Mouse (Mus musculus): ENCODE measurements around the gene Serpina1d. TPM values are rescaled to one million over a fixed set of nuclear protein-coding genes. Genes with fewer than 3 reads are reported as not detected.
"Not testable (repeated sequence)": the region's sequence is repeated elsewhere in the genome, so short reads cannot be mapped to it uniquely, and the experiment has no call there.

Serpina1d gene
- total and polyA plus RNA-seq, 3 experiments, result not detected

DNA sequence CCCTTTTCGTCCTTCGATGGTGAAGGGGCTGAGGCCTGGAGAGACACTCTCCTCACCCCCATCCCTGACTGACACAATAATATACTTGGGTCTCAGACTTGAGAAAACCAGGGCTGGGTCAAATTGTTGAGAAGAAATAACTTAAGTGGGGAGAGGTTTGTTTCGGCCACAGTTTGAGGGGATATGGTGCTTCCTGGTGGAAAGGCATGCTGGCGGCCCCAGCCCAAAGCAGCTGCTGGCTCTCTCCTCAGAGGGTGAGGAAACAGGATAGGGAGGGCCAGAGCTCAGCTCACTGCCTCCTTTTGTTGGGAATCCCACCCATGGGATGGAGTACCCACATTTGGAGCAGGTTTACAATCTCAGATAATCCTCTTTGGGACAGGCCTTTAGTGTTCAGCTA, 37.8 kb downstream of the Serpina1d start:
- H3K4me3 ChIP-seq (replicated peaks in 1 of 3; ENCODE audit: low read depth in 2 of 3, low read length in 2 of 3, poor library complexity in 1 of 3); H3K27me3 ChIP-seq (replicated peaks); H3K27ac ChIP-seq (ENCODE audit: insufficient read depth, low read depth); DNase-seq (ENCODE audit: extremely low read depth); H3K9ac ChIP-seq (ENCODE audit: insufficient read depth, low read depth); in situ Hi-C loops (cut with MboI; ENCODE audit: low pct_ligation_motif_present, low pct_unique_long_range_greater_than_20kb, low sequenced_read_pairs); H3K4me2 ChIP-seq (ENCODE audit: insufficient read depth, low read depth, poor library complexity, severe bottlenecking); H3K4me1 ChIP-seq (ENCODE audit: control insufficient read depth in 1 of 2, insufficient read depth in 2 of 2); H3K79me2 ChIP-seq (replicated peaks; ENCODE audit: control insufficient read depth, extremely low read depth, insufficient read depth, poor library complexity, severe bottlenecking); dilution Hi-C loops (cut with MboI; ENCODE audit: extremely low pct_ligation_motif_present, extremely low pct_unique_long_range_greater_than_20kb, low sequenced_read_pairs); H3K9me3 ChIP-seq (replicated peaks; ENCODE audit: low read length); H3K36me3 ChIP-seq (replicated peaks in 1 of 2; ENCODE audit: control insufficient read depth in 1 of 2, insufficient read depth in 1 of 2, low read length in 1 of 2): not testable (repeated sequence)

DNA sequence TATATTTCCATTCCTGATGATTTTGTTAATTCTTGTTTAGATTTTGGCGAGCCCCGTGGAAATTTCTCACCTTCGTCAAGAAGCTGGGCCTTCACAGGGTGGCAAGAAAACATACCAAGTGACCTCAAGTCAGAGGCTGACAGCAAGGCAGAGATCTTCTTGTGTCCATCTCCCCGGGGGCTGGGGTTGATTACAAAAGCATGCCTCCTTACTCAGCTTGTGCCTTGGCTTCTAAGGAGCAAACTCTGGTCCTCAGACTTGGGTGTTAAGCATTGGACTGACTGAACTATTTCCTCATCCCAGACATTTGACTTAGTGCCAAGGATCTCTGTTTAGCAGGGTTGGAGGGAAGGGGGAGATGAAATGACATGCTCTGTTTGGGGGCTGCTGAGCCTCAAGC, 38.3 kb downstream of the Serpina1d start:
- H3K79me2 ChIP-seq (replicated peaks; ENCODE audit: control insufficient read depth, extremely low read depth, insufficient read depth, poor library complexity, severe bottlenecking); H3K9me3 ChIP-seq (replicated peaks; ENCODE audit: low read length); H3K4me3 ChIP-seq (replicated peaks in 1 of 3; ENCODE audit: low read depth in 2 of 3, low read length in 2 of 3, poor library complexity in 1 of 3); DNase-seq (ENCODE audit: extremely low read depth); H3K4me2 ChIP-seq (ENCODE audit: insufficient read depth, low read depth, poor library complexity, severe bottlenecking); H3K27ac ChIP-seq (ENCODE audit: insufficient read depth, low read depth); in situ Hi-C loops (cut with MboI; ENCODE audit: low pct_ligation_motif_present, low pct_unique_long_range_greater_than_20kb, low sequenced_read_pairs); H3K27me3 ChIP-seq (replicated peaks); H3K36me3 ChIP-seq (replicated peaks in 1 of 2; ENCODE audit: control insufficient read depth in 1 of 2, insufficient read depth in 1 of 2, low read length in 1 of 2); dilution Hi-C loops (cut with MboI; ENCODE audit: extremely low pct_ligation_motif_present, extremely low pct_unique_long_range_greater_than_20kb, low sequenced_read_pairs); H3K9ac ChIP-seq (ENCODE audit: insufficient read depth, low read depth); H3K4me1 ChIP-seq (ENCODE audit: control insufficient read depth in 1 of 2, insufficient read depth in 2 of 2): not testable (repeated sequence)

Other genes starting within 250 kb of the Serpina1d start
- gene Ppp4r4, start 241.3 kb downstream of the Serpina1d start, total RNA-seq (2012; rRNA removed), result 0.34 and 0.38 TPM in 2 replicates
- gene Ppp4r4, start 241.3 kb downstream of the Serpina1d start, total RNA-seq (2014; rRNA removed), result 0.54 and 0.68 TPM in 2 replicates
- 0.42 and 1.7 TPM in 2 replicates for gene Ppp4r4, start 241.3 kb downstream of the Serpina1d start, polyA plus RNA-seq (2012; ENCODE audit: insufficient read length, low read depth)
- not detected in 2 replicates for gene Serpina10, start 142.1 kb downstream of the Serpina1d start, total RNA-seq (2012; rRNA removed)
- not detected in 2 replicates for gene Serpina10, start 142.1 kb downstream of the Serpina1d start, total RNA-seq (2014; rRNA removed)
- not detected in 2 replicates for gene Serpina10, start 142.1 kb downstream of the Serpina1d start, polyA plus RNA-seq (2012; ENCODE audit: insufficient read length, low read depth)
- not detected in 2 replicates for gene Serpina6, start 116.4 kb downstream of the Serpina1d start, total RNA-seq (2012; rRNA removed)
- gene Serpina6, start 116.4 kb downstream of the Serpina1d start, total RNA-seq (2014; rRNA removed), result not detected in 2 replicates
- not detected in 2 replicates for gene Serpina6, start 116.4 kb downstream of the Serpina1d start, polyA plus RNA-seq (2012; ENCODE audit: insufficient read length, low read depth)
- gene Serpina16, start 97.5 kb downstream of the Serpina1d start, total RNA-seq (2012; rRNA removed), result not detected in 2 replicates
- not detected in 2 replicates for gene Serpina16, start 97.5 kb downstream of the Serpina1d start, total RNA-seq (2014; rRNA removed)
- not detected in 2 replicates for gene Serpina16, start 97.5 kb downstream of the Serpina1d start, polyA plus RNA-seq (2012; ENCODE audit: insufficient read length, low read depth)
- gene Serpina1f, start 78.1 kb downstream of the Serpina1d start, total RNA-seq (2012; rRNA removed), result not detected in 2 replicates
- gene Serpina1f, start 78.1 kb downstream of the Serpina1d start, total RNA-seq (2014; rRNA removed), result not detected in 2 replicates
- gene Serpina1f, start 78.1 kb downstream of the Serpina1d start, polyA plus RNA-seq (2012; ENCODE audit: insufficient read length, low read depth), result not detected in 2 replicates
- gene Serpina1b, start 56.8 kb upstream of the Serpina1d start, total RNA-seq (2012; rRNA removed), result 0.08 TPM in 1 of 2 replicates, not detected in the other
- gene Serpina1b, start 56.8 kb upstream of the Serpina1d start, total RNA-seq (2014; rRNA removed), result not detected in 2 replicates
- not detected in 2 replicates for gene Serpina1b, start 56.8 kb upstream of the Serpina1d start, polyA plus RNA-seq (2012; ENCODE audit: insufficient read length, low read depth)
- gene Serpina1a, start 90.0 kb upstream of the Serpina1d start, total RNA-seq (2012; rRNA removed), result not detected in 2 replicates
- gene Serpina1a, start 90.0 kb upstream of the Serpina1d start, total RNA-seq (2014; rRNA removed), result not detected in 2 replicates
- not detected in 2 replicates for gene Serpina1a, start 90.0 kb upstream of the Serpina1d start, polyA plus RNA-seq (2012; ENCODE audit: insufficient read length, low read depth)
- gene Serpina1c, start 131.3 kb upstream of the Serpina1d start, total RNA-seq (2012; rRNA removed), result not detected in 2 replicates
- not detected in 2 replicates for gene Serpina1c, start 131.3 kb upstream of the Serpina1d start, total RNA-seq (2014; rRNA removed)
- gene Serpina1c, start 131.3 kb upstream of the Serpina1d start, polyA plus RNA-seq (2012; ENCODE audit: insufficient read length, low read depth), result not detected in 2 replicates
- not detected in 2 replicates for gene Serpina1e, start 185.4 kb upstream of the Serpina1d start, total RNA-seq (2012; rRNA removed)
- gene Serpina1e, start 185.4 kb upstream of the Serpina1d start, total RNA-seq (2014; rRNA removed), result not detected in 2 replicates
- gene Serpina1e, start 185.4 kb upstream of the Serpina1d start, polyA plus RNA-seq (2012; ENCODE audit: insufficient read length, low read depth), result not detected in 2 replicates
- gene Serpina11, start 216.4 kb upstream of the Serpina1d start, total RNA-seq (2012; rRNA removed), result 0.34 TPM in 2 replicates
- gene Serpina11, start 216.4 kb upstream of the Serpina1d start, total RNA-seq (2014; rRNA removed), result 0.43 and 0.50 TPM in 2 replicates
- 0.27 and 0.45 TPM in 2 replicates for gene Serpina11, start 216.4 kb upstream of the Serpina1d start, polyA plus RNA-seq (2012; ENCODE audit: insufficient read length, low read depth)
- gene Serpina9, start 240.2 kb upstream of the Serpina1d start, total RNA-seq (2012; rRNA removed), result 0.08 and 0.13 TPM in 2 replicates
- 0.36 and 0.42 TPM in 2 replicates for gene Serpina9, start 240.2 kb upstream of the Serpina1d start, total RNA-seq (2014; rRNA removed)
- 0.23 TPM in 1 of 2 replicates, not detected in the other for gene Serpina9, start 240.2 kb upstream of the Serpina1d start, polyA plus RNA-seq (2012; ENCODE audit: insufficient read length, low read depth)

All from CH12.LX (cell line).